Mouse (Mus musculus): ENCODE data around the gene Adamts2. TPM values are rescaled to one million over a fixed set of nuclear protein-coding genes. Genes with fewer than 3 reads are reported as not detected.

Adamts2 gene
- polyA plus RNA-seq, 1 experiment from 2014 or later, result 5.7 TPM

DNA sequence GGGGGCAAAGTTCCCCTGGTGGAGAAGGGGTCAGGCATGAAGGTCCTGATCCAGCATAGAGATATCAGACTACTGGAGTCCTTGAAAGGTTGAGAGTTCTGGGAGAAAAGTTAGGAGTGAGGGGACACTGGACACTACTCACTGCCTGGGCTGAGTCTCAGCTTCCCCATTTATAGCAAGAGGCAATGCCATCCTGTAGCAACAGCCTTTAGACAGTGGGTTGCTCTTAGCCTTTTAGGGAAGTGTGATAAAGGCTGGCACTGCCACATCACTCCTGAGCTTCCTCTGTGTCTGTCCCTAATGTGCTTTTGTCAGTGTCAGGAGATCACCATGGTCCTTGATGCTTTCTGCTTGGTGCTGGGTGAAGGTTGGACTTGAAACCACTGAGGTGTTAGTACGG lies 134.7 kb downstream of the Adamts2 start:
- H3K9ac ChIP-seq (replicated peaks; ENCODE audit: low read length), result no peak overlapping the region
- WGBS, result 100% methylated on average over 1 of the region's 1 CpGs
- H3K4me3 ChIP-seq (ENCODE audit: low read length), result no peak overlapping the region
- ATAC-seq (ENCODE audit: low FRiP score, low TSS enrichment), result no peak
- H3K9me3 ChIP-seq (ENCODE audit: low read length), result no peaks in the 10 kb centered on the region
- no peaks in the 10 kb centered on the region for H3K36me3 ChIP-seq (ENCODE audit: insufficient read depth, low read length)
- no peak overlapping the region for H3K4me2 ChIP-seq (replicated peaks; ENCODE audit: low read depth, low read length)
- no peaks in the 10 kb centered on the region for H3K27me3 ChIP-seq (ENCODE audit: insufficient read depth, low read length)
- H3K27ac ChIP-seq (ENCODE audit: low read length), result no peak overlapping the region
- H3K4me1 ChIP-seq (ENCODE audit: insufficient read depth, low read length), result no peaks in the 10 kb centered on the region

DNA sequence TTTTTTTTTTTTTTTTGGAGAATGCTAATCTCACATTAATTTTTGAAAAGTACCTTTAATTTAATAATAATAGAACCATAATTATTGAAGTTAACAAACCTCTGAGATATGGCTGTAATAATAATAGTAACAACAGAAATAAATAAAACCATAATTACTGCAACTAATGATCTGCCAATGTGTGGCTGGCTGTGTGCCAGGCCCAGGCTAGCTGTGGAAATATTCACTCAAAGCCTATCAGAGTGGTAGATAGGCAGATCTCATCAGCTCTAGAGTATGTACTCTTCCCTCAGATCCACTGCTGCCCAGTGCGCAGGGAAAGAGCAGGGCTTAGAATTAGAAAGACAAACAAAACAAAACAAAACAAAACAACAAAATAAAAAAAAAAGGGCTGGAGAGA lies 136.6 kb downstream of the Adamts2 start:
- no peak for ATAC-seq (ENCODE audit: low FRiP score, low TSS enrichment)
- Histone ChIP-seq H3K4me3 (ENCODE audit: low read length) (no peak overlapping the region), H3K4me2 (replicated peaks; ENCODE audit: low read depth, low read length) (no peak overlapping the region), H3K27ac (ENCODE audit: low read length) (no peak overlapping the region), H3K4me1 (ENCODE audit: insufficient read depth, low read length) (no peaks in the 10 kb centered on the region), H3K27me3 (ENCODE audit: insufficient read depth, low read length) (no peaks in the 10 kb centered on the region), H3K36me3 (ENCODE audit: insufficient read depth, low read length) (no peaks in the 10 kb centered on the region), H3K9me3 (ENCODE audit: low read length) (no peaks in the 10 kb centered on the region), H3K9ac (replicated peaks; ENCODE audit: low read length) (no peak overlapping the region)
- WGBS, result 92% methylated on average over 1 of the region's 1 CpGs

DNA sequence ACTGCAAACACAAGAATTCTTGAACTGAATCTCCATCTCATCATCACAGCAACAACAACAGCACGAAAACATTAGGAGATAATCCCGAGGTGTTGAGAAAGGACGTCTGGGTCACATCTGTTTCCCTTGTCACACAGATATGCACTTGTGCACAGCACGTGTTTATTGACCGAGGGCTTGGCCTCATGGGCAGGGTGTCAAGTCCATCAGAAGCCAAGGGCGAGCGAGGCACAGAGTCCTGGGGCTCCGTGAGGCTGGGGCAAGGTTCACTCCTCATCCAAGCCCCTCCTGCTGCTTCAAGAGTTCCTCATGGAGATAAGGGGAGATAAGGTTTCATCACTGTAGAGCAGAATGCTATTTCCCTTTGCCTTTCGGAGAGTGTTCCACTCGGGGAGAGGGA lies 137.6 kb downstream of the Adamts2 start:
- no peak overlapping the region for H3K4me2 ChIP-seq (replicated peaks; ENCODE audit: low read depth, low read length)
- 35% methylated on average over 10 of the region's 10 CpGs for WGBS
- ATAC-seq (ENCODE audit: low FRiP score, low TSS enrichment), result no peak
- H3K9ac ChIP-seq (replicated peaks; ENCODE audit: low read length), result no peak overlapping the region
- H3K9me3 ChIP-seq (ENCODE audit: low read length), result no peaks in the 10 kb centered on the region
- H3K27me3 ChIP-seq (ENCODE audit: insufficient read depth, low read length), result no peaks in the 10 kb centered on the region
- no peak overlapping the region for H3K4me3 ChIP-seq (ENCODE audit: low read length)
- H3K4me1 ChIP-seq (ENCODE audit: insufficient read depth, low read length), result no peaks in the 10 kb centered on the region
- H3K36me3 ChIP-seq (ENCODE audit: insufficient read depth, low read length), result no peaks in the 10 kb centered on the region
- no peak overlapping the region for H3K27ac ChIP-seq (ENCODE audit: low read length)

DNA sequence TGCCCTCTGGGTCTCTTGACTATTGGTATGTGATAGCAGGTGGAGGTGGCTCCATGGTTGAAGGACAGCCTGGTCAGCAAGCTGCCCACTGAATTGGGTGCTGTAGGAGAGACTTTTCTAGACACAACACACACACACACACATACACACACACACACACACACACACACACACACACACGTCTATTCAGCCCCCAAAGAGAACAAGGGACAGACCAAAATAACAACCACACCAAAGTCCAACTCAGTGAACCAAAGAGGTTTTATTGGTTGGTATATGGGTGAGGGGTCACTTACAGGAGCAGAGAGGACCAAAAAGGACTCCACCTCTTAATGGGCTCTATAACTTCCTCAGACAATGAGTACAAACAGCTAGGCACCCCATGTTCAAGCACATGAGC lies 140.3 kb downstream of the Adamts2 start:
- Histone ChIP-seq H3K27me3 (ENCODE audit: insufficient read depth, low read length) (no peaks in the 10 kb centered on the region), H3K27ac (ENCODE audit: low read length) (no peak overlapping the region), H3K9me3 (ENCODE audit: low read length) (no peaks in the 10 kb centered on the region), H3K9ac (replicated peaks; ENCODE audit: low read length) (no peak overlapping the region), H3K4me3 (ENCODE audit: low read length) (no peak overlapping the region), H3K4me2 (replicated peaks; ENCODE audit: low read depth, low read length) (no peak overlapping the region), H3K4me1 (ENCODE audit: insufficient read depth, low read length) (no peaks in the 10 kb centered on the region), H3K36me3 (ENCODE audit: insufficient read depth, low read length) (no peaks in the 10 kb centered on the region)
- WGBS, result 50% methylated on average over 1 of the region's 1 CpGs
- ATAC-seq (ENCODE audit: low FRiP score, low TSS enrichment), result no peak

- 74% methylated on average over 6 of the region's 6 CpGs for WGBS
Measured at GRCm38 (mm10) chr11:50744971-50745370, 143.1 kb downstream of the Adamts2 start.

GRCm38 (mm10) chr11:50746508-50746907 lies 144.6 kb downstream of the Adamts2 start:
- Histone ChIP-seq H3K4me1 (ENCODE audit: insufficient read depth, low read length) (no peaks in the 10 kb centered on the region), H3K4me3 (ENCODE audit: low read length) (no peak overlapping the region), H3K36me3 (ENCODE audit: insufficient read depth, low read length) (no peaks in the 10 kb centered on the region), H3K27ac (ENCODE audit: low read length) (no peak overlapping the region), H3K9ac (replicated peaks; ENCODE audit: low read length) (no peak overlapping the region), H3K27me3 (ENCODE audit: insufficient read depth, low read length) (no peaks in the 10 kb centered on the region), H3K4me2 (replicated peaks; ENCODE audit: low read depth, low read length) (no peak overlapping the region), H3K9me3 (ENCODE audit: low read length) (no peaks in the 10 kb centered on the region)
- WGBS, result 35% methylated on average over 2 of the region's 2 CpGs
- no peak for ATAC-seq (ENCODE audit: low FRiP score, low TSS enrichment)

More at GRCm38 (mm10) chr11:50744971-50745370, 143.1 kb downstream of the Adamts2 start:
- no peak overlapping the region for H3K27ac ChIP-seq (ENCODE audit: low read length)
- no peak for ATAC-seq (ENCODE audit: low FRiP score, low TSS enrichment)
- H3K4me3 ChIP-seq (ENCODE audit: low read length), result no peak overlapping the region
- H3K27me3 ChIP-seq (ENCODE audit: insufficient read depth, low read length), result no peaks in the 10 kb centered on the region
- H3K9ac ChIP-seq (replicated peaks; ENCODE audit: low read length), result no peak overlapping the region
- no peaks in the 10 kb centered on the region for H3K9me3 ChIP-seq (ENCODE audit: low read length)
- H3K36me3 ChIP-seq (ENCODE audit: insufficient read depth, low read length), result no peaks in the 10 kb centered on the region
- no peak overlapping the region for H3K4me2 ChIP-seq (replicated peaks; ENCODE audit: low read depth, low read length)
- H3K4me1 ChIP-seq (ENCODE audit: insufficient read depth, low read length), result no peaks in the 10 kb centered on the region

GRCm38 (mm10) chr11:50750983-50751585 lies 149.2 kb downstream of the Adamts2 start:
- WGBS, result 49% methylated on average over 7 of the region's 7 CpGs
- no peak overlapping the region for H3K4me2 ChIP-seq (replicated peaks; ENCODE audit: low read depth, low read length)

DNA sequence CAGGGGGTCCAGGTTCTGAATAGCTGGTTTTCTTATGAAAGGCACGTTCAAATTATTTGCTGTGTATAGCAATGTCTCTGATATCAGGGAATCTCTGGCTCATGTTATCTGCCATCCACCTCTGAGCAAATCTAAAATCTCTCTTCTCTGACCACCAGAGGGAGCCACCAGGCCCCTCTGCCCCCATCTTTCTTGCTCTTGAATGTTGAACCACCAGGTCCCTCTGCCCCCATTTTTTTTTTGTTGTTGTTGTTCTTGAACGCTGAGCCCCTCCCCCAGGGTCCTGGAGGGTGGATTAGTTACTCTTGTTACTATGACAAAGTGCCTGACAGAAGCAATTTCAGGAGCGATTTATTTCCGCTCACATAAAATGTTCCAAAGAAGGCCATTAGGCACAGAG lies 155.9 kb downstream of the Adamts2 start:
- Histone ChIP-seq H3K9ac (replicated peaks; ENCODE audit: low read length) (no peak overlapping the region), H3K9me3 (ENCODE audit: low read length) (no peaks in the 10 kb centered on the region), H3K4me1 (ENCODE audit: insufficient read depth, low read length) (no peaks in the 10 kb centered on the region), H3K27ac (ENCODE audit: low read length) (no peak overlapping the region), H3K36me3 (ENCODE audit: insufficient read depth, low read length) (no peaks in the 10 kb centered on the region), H3K27me3 (ENCODE audit: insufficient read depth, low read length) (no peaks in the 10 kb centered on the region), H3K4me2 (replicated peaks; ENCODE audit: low read depth, low read length) (no peak overlapping the region), H3K4me3 (ENCODE audit: low read length) (no peak overlapping the region)
- 36% methylated on average over 4 of the region's 4 CpGs for WGBS
- no peak for ATAC-seq (ENCODE audit: low FRiP score, low TSS enrichment)

More at GRCm38 (mm10) chr11:50750983-50751585, 149.2 kb downstream of the Adamts2 start:
- H3K9ac ChIP-seq (replicated peaks; ENCODE audit: low read length), result no peak overlapping the region
- no peaks in the 10 kb centered on the region for H3K36me3 ChIP-seq (ENCODE audit: insufficient read depth, low read length)
- H3K27ac ChIP-seq (ENCODE audit: low read length), result no peak overlapping the region
- H3K4me1 ChIP-seq (ENCODE audit: insufficient read depth, low read length), result no peaks in the 10 kb centered on the region
- H3K9me3 ChIP-seq (ENCODE audit: low read length), result no peaks in the 10 kb centered on the region
- no peak overlapping the region for H3K4me3 ChIP-seq (ENCODE audit: low read length)
- no peaks in the 10 kb centered on the region for H3K27me3 ChIP-seq (ENCODE audit: insufficient read depth, low read length)
- no peak for ATAC-seq (ENCODE audit: low FRiP score, low TSS enrichment)

DNA sequence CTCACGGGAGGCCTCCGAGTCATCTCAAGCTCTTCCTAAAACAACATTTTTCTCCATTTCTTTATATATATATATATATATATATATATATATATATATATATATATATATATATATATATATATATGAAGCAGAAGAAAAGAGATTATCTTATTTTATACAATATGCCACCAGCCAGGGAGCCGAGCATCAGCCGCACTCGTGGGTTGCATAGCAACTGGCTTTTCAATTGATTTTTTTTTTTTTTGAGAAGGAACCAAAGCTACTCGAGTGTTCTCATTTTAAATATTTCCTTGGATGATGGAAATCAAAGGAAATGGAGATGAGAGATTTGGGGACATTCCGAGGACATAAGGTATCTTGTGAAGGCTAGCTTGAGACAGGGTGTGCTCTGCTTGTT lies 164.6 kb downstream of the Adamts2 start:
- Histone ChIP-seq H3K36me3 (ENCODE audit: insufficient read depth, low read length) (no peaks in the 10 kb centered on the region), H3K4me2 (replicated peaks; ENCODE audit: low read depth, low read length) (no peak overlapping the region), H3K27me3 (ENCODE audit: insufficient read depth, low read length) (no peaks in the 10 kb centered on the region), H3K9ac (replicated peaks; ENCODE audit: low read length) (no peak overlapping the region), H3K4me3 (ENCODE audit: low read length) (no peak overlapping the region), H3K27ac (ENCODE audit: low read length) (no peak overlapping the region), H3K9me3 (ENCODE audit: low read length) (no peaks in the 10 kb centered on the region), H3K4me1 (ENCODE audit: insufficient read depth, low read length) (peaks cover 4% of the 10 kb centered on the region; the same call in 1 of the 2 replicates)
- ATAC-seq (ENCODE audit: low FRiP score, low TSS enrichment), result no peak
- 90% methylated on average over 7 of the region's 7 CpGs for WGBS

GRCm38 (mm10) chr11:50767039-50767438 lies 165.2 kb downstream of the Adamts2 start:
- H3K9ac ChIP-seq (replicated peaks; ENCODE audit: low read length), result no peak overlapping the region
- ATAC-seq (ENCODE audit: low FRiP score, low TSS enrichment), result no peak
- peaks cover 4% of the 10 kb centered on the region; the same call in 1 of the 2 replicates for H3K4me1 ChIP-seq (ENCODE audit: insufficient read depth, low read length)
- H3K4me2 ChIP-seq (replicated peaks; ENCODE audit: low read depth, low read length), result no peak overlapping the region
- H3K36me3 ChIP-seq (ENCODE audit: insufficient read depth, low read length), result no peaks in the 10 kb centered on the region
- no peaks in the 10 kb centered on the region for H3K27me3 ChIP-seq (ENCODE audit: insufficient read depth, low read length)
- no peaks in the 10 kb centered on the region for H3K9me3 ChIP-seq (ENCODE audit: low read length)
- H3K27ac ChIP-seq (ENCODE audit: low read length), result no peak overlapping the region
- no peak overlapping the region for H3K4me3 ChIP-seq (ENCODE audit: low read length)
- WGBS, result 24% methylated on average over 4 of the region's 4 CpGs

Measured in kidney, embryonic 16.5 days (tissue).